Mouse (Mus musculus): ENCODE results near the gene Ttll6. TPM values are rescaled to one million over a fixed set of nuclear protein-coding genes. Genes with fewer than 3 reads are reported as not detected.

The Ttll6 gene
- polyA plus RNA-seq, 1 experiment = 0.06 TPM

- DNase-seq (ENCODE audit: extremely low spot score in 1 of 2, low spot score in 1 of 2) = no peak
Measured at GRCm38 (mm10) chr11:96164769-96165168, 31.2 kb downstream of the Ttll6 start.

GRCm38 (mm10) chr11:96168125-96168524 is 34.5 kb downstream of the Ttll6 start:
- DNase-seq (ENCODE audit: extremely low spot score in 1 of 2, low spot score in 1 of 2) = no peak

DNA sequence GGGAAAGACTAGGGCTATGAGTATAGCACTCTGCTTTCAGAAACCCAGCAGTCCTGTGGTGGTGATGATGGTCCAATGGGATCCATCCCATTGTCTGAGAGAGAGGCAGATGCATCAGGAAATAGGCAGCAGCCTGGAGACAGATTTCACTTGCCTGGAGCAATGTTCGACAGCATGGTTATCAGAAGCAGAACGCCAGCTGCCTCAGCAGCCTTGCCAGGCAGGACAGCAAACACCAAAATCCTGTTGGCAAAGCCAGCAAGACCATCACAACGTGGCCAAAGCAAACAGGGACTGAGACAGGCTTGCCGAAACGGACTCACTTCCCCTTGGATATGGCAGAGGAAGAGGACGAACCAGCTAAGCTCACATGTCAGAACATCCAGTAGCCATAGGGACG is 35.4 kb downstream of the Ttll6 start:
- no peak for DNase-seq (ENCODE audit: extremely low spot score in 1 of 2, low spot score in 1 of 2)

DNA sequence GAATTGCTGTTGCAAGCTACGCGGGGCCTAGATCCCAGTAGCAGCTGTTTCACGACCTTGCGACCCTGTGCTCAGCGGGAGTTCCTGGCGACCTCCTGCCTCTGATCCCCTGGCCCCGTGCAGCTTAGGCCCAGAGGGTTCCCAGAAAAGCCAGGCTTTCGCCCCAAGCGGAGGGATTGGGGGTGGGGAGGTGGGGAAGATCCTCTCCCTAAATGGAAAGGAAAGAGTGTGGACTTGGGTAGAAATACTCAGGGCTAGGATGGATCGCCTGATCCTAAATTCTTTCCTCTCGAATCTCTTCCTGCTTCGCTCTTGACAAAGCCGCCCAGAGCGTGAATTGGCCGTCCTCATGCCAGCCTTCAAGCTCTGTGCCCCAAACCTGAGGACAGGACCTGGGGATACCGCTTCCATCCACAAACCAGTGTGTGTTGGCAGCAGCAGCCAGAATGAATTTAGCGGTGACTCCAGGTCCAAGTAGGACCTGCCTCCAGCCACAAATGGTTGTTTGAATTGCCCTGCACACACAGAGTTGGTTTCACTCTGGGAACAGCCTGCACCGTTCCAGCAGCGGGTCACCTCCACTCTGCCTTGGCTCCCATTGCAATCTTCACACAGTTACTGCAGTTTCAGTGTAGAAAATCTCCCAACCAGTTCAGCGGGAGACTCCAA is 37.3 kb downstream of the Ttll6 start:
- DNase-seq (ENCODE audit: extremely low spot score in 1 of 2, low spot score in 1 of 2) = no peak

- no peak for DNase-seq (ENCODE audit: extremely low spot score in 1 of 2, low spot score in 1 of 2)
Measured at GRCm38 (mm10) chr11:96171601-96172000, 38.0 kb downstream of the Ttll6 start.

DNA sequence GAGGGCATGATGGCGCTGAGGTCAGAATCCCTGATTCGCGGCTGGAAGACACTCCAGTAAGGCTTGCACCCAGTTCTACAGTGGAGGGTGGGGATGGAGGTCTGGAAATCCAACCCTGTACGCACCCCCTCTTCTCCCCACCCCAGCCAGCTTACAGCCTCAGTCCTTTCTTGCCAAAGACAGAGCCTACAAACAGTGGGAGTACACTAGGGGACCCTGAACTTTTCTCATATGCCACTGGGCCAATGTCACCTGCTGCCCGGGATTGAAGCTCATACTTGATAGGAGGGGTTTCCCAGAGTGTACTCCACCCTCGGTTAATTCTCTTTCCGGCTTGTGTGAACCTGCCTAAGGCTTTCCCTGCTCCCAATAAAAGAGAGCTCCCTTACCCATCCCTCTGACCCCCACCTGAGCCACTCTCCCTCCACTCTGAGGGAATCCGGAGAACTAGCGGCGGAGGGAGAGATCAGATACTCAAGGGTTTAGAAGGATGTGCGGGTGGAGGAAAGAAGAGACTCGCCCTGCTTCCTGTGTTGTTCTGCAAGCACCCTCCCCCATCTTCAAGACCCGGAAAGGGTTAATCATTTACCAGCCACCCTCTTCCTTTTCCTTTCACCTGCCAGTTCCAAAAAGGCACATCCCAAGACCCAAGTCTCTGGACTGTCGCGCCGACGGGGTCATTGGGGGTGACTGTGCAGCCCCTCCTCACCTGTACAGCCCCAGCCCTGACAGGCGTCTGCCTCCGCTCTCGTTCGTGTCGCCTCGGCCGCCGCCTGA is 39.1 kb downstream of the Ttll6 start:
- DNase-seq (ENCODE audit: extremely low spot score in 1 of 2, low spot score in 1 of 2) = no peak

DNA sequence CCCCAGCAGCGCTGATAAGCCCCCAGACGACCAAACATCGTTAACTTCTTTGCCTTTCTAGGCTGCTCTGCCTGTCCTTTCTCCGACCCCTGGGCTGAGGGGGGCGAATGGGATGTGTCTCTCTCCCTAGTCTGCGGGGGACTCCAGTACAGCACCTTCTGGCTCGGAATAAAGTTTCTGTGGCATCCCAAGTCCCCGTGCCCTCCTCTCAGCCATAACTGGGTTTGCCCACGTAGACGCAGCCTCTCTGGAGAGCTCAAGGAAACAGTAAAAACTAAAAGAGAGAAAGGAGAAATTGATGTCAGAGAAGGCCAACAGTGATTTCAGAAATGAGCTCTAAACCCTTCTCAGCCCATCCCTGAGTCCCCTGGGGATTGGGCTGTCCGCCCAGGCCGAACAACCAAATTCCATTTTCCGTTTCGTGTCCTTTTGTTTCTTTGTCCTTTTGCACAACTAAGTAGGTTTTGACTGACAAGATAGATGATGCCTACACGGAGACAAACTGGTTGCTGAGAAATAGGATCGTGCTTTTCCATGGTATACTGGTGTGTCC is 39.8 kb downstream of the Ttll6 start:
- DNase-seq (ENCODE audit: extremely low spot score in 1 of 2, low spot score in 1 of 2) = no peak

GRCm38 (mm10) chr11:96174881-96175280 is 41.3 kb downstream of the Ttll6 start:
- DNase-seq (ENCODE audit: extremely low spot score in 1 of 2, low spot score in 1 of 2) = no peak

DNA sequence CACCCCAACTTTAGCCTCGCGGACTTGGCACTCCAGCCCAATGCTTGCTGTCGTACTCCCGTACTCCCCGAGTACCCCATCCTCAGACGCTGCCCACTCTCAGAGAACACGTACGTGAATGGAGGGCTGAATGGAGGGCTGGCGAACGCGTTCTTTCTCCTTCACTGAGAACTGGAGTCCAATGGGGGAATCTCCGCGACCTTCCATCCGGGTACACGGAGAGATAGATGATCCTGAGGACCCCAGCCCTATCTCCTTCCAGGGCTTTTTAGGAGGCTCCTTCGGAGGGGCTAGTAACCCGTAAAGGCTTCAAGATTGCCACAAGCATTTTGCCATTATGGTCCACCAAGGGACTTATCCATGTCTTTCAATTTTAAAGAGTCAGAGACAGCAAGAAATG is 41.9 kb downstream of the Ttll6 start:
- no peak for DNase-seq (ENCODE audit: extremely low spot score in 1 of 2, low spot score in 1 of 2)

- no peak for DNase-seq (ENCODE audit: extremely low spot score in 1 of 2, low spot score in 1 of 2)
Measured at GRCm38 (mm10) chr11:96175951-96176530, 42.5 kb downstream of the Ttll6 start.

DNA sequence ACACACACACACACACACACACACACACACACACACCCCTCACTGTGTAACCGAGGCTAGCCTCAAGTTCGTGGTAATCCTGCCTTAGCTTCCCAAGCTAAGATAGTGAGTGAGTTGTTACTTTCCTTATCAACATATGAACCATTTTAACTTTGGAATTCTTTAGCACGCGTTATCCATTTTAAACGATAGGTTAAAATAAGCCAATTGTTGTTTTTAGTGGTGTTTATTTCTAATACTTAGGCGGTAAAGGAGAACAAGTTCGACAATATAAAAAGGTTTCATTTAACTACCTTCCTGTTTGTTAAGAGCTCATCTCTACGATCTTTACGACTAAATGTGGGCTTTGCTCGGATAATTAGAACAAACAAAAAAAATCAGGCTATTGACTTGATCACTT is 43.3 kb downstream of the Ttll6 start:
- no peak for DNase-seq (ENCODE audit: extremely low spot score in 1 of 2, low spot score in 1 of 2)

GRCm38 (mm10) chr11:96177546-96178174 is 44.1 kb downstream of the Ttll6 start:
- no peak for DNase-seq (ENCODE audit: extremely low spot score in 1 of 2, low spot score in 1 of 2)

DNA sequence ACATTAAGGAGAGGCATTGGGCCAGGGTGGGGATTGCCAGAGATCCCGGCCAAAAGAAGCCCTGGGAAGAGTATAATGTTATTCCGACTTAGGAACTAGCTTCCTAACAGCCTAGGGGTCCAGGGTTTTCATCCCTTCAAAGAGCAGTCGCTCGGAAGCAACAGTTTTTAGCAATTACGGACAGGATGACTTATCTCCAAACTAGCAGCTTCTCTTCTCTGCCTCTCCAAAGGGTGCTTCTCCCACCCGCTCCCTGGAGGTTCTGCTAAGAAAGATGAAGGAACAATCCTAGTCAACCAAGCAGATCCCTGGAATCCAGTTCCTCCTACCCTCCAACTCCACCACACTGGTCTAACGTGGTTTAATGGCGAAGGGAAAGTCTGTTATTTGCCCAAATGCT is 44.8 kb downstream of the Ttll6 start:
- DNase-seq (ENCODE audit: extremely low spot score in 1 of 2, low spot score in 1 of 2) = no peak

DNA sequence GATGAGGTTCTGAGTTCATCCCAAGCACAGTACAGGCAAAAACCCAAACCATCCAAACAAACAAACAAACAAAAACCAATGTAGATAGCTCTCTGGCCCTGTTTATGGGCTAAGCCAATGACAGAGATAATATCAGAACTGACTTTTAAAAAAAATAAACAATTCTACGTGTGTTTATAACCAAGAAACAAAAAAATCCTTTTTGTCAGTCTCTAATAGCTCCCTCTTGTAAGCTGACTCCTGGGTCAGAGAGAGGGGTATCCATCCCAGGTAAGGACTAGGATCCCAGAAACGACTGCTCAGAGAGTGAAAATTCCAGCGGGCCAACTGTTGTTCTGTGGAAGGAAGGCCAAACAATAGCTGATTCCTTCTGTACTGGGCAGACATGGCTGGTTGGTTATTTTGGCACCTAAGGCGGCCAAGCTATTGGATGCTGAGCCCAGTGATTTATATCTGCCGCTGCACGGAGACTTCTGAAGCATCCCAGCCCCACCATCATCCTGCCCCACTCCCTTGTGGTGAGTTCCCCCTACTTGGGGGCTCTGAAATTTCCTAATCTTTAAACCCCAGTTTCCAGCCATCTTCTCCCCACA is 45.4 kb downstream of the Ttll6 start:
- no peak for DNase-seq (ENCODE audit: extremely low spot score in 1 of 2, low spot score in 1 of 2)

- DNase-seq (ENCODE audit: extremely low spot score in 1 of 2, low spot score in 1 of 2) = no peak
Measured at GRCm38 (mm10) chr11:96181061-96181460, 47.5 kb downstream of the Ttll6 start.

GRCm38 (mm10) chr11:96184233-96184632 is 50.6 kb downstream of the Ttll6 start:
- DNase-seq (ENCODE audit: extremely low spot score in 1 of 2, low spot score in 1 of 2) = no peak

- DNase-seq (ENCODE audit: extremely low spot score in 1 of 2, low spot score in 1 of 2) = no peak
Measured at GRCm38 (mm10) chr11:96187321-96187720, 53.7 kb downstream of the Ttll6 start.

DNA sequence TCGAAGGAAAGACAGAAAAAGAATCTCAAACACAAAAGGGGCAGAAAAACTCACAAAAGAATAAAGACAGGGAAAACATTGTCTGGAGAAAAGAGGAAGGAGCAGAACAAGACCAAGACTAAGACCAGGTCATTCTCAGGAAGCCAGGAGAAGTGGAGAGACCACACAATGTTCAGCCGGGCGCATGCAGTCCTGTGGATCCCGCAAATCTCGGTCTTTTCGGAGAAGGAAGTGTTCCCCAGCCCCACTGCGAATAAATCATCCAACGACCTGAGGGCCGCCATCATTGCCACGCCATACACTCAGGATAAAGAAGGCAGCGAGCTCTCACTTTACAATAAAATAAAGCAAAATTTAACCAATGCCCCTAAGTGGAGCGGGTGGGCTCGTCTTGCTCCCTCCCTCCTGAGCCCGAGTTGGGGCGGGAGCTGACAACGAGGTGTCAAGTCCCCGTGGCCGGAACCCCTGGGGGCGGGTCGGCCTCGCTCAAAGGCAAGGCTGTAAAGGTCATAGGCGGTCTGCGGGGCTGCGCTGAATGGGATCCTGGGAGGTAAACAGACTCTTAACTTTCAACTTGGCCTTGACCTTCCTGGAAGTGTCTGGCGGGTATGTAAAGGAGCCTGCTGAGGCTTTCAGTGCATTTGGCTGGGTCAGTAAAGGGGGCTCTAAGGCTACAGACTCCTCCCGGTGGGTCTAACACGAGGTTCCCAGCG is 56.4 kb downstream of the Ttll6 start:
- DNase-seq (ENCODE audit: extremely low spot score in 1 of 2, low spot score in 1 of 2) = no peak

GRCm38 (mm10) chr11:96191132-96191531 is 57.5 kb downstream of the Ttll6 start:
- no peak for DNase-seq (ENCODE audit: extremely low spot score in 1 of 2, low spot score in 1 of 2)

Data from frontal cortex, adult 2 months (tissue).